Mouse (Mus musculus): Measurements from ENCODE around the gene Toe1. TPM values are rescaled to one million over a fixed set of nuclear protein-coding genes. Genes with fewer than 3 reads are reported as not detected.

Toe1 gene
- 8.2 and 9.2 TPM in 2 replicates for polyA plus RNA-seq (2012; rRNA removed; ENCODE audit: low replicate concordance)

DNA sequence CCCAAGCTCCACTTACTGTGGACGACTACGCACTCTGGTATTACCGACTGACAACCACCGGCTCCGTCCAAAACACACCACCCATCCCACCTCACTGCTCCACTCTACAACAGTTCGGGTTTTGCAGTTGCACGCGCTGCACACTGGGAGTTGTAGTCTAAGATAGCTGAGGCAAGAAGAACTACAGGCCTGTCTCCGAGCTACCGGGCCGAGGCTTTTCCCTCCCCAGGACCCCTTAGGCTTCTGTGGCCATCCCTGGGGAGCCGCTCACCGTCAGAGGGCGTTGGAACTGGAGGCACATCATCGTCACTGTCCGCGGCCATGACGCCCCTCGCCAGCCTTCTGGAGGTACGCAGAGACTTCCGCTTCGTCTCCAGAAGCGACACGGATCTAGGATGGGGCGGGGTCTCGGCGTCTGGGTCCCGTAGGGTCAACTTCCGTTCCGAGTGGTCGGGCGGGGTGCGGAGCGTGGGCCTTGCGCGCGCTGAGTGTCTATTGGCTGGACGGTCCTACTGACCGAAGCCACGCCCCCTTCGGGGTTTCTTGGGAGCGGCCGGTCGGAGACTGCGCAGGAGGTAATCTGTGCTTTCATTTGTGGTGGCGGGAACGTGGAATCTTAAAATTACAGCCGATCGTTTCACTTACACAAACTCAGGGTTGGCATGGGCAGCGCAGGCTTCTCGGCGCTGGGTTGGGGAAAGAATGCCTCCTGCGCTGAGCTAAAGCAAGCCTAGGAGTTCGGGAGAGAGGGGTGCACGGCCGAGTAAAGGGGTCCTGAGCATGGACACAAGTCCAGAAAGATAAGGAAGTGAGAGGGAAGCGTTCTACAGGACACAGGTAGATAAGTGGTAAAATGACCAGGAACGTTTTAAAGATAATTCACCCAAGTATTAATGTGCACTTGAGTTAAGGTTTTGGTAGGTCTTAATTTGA lies at the start of gene Toe1, which contains the start of gene Mutyh:
Toe1 (minus strand) TSS at position 444 of the 933 bp plus-strand sequence.
Mutyh (plus strand) TSS at position 527 of the 933 bp plus-strand sequence.

DNA sequence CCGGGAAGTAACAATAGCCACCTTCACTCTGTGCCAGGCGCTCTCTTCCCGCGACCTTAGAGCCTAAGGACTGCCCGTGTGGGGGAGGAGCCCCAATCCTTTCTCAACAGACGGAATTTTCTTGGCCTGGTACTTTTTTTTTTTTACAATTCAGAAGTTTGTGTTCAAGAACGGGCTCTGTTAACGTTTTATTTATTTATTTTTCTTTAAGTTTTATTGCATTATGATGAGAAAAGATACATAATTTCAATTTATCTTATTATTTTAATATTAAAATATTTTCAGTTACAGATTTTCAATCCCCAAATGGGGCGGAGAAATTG lies 14.2 kb upstream of the Toe1 start, which contains the start of gene Hpdl:
Hpdl (minus strand) TSS at position 14 of the 323 bp plus-strand sequence.

Other genes with a start within 250 kb of the Toe1 start
- gene Gpbp1l1, start 250.0 kb downstream of the Toe1 start, polyA plus RNA-seq (2012; rRNA removed; ENCODE audit: low replicate concordance): 19.2 TPM in 2 replicates
- gene Ccdc17, start 211.0 kb downstream of the Toe1 start, polyA plus RNA-seq (2012; rRNA removed; ENCODE audit: low replicate concordance): 3.9 and 5.9 TPM in 2 replicates
- gene Nasp, start 179.7 kb downstream of the Toe1 start, polyA plus RNA-seq (2012; rRNA removed; ENCODE audit: low replicate concordance): 0.38 and 2.5 TPM in 2 replicates
- 553 and 797 TPM in 2 replicates for gene Akr1a1, start 156.0 kb downstream of the Toe1 start, polyA plus RNA-seq (2012; rRNA removed; ENCODE audit: low replicate concordance)
- gene Prdx1, start 122.1 kb downstream of the Toe1 start, polyA plus RNA-seq (2012; rRNA removed; ENCODE audit: low replicate concordance): 49.2 and 53.2 TPM in 2 replicates
- 1.7 and 5.1 TPM in 2 replicates for gene Mmachc, start 99.2 kb downstream of the Toe1 start, polyA plus RNA-seq (2012; rRNA removed; ENCODE audit: low replicate concordance)
- 7.8 and 9.1 TPM in 2 replicates for gene Ccdc163, start 99.1 kb downstream of the Toe1 start, polyA plus RNA-seq (2012; rRNA removed; ENCODE audit: low replicate concordance)
- gene Tesk2, start 86.7 kb downstream of the Toe1 start, polyA plus RNA-seq (2012; rRNA removed; ENCODE audit: low replicate concordance): 6.9 and 20.8 TPM in 2 replicates
- 3.7 and 4.4 TPM in 2 replicates for gene Mutyh, start 83 bp upstream of the Toe1 start, polyA plus RNA-seq (2012; rRNA removed; ENCODE audit: low replicate concordance)
- gene Hpdl, start 14.1 kb upstream of the Toe1 start, polyA plus RNA-seq (2012; rRNA removed; ENCODE audit: low replicate concordance): 7.3 and 8.6 TPM in 2 replicates
- gene Zswim5, start 69.7 kb upstream of the Toe1 start, polyA plus RNA-seq (2012; rRNA removed; ENCODE audit: low replicate concordance): 6.3 and 9.9 TPM in 2 replicates
- gene Urod, start 186.8 kb upstream of the Toe1 start, polyA plus RNA-seq (2012; rRNA removed; ENCODE audit: low replicate concordance): 24.4 and 29.2 TPM in 2 replicates
- 232 and 236 TPM in 2 replicates for gene Hectd3, start 187.7 kb upstream of the Toe1 start, polyA plus RNA-seq (2012; rRNA removed; ENCODE audit: low replicate concordance)
- 0.50 and 0.83 TPM in 2 replicates for gene Eif2b3, start 211.8 kb upstream of the Toe1 start, polyA plus RNA-seq (2012; rRNA removed; ENCODE audit: low replicate concordance)